Mouse (Mus musculus): Measurements from ENCODE around the gene Clec12a.

- TF ChIP-seq MAX (IDR thresholded peaks at IDR 0.05; ENCODE audit: low read depth) = no peak
- no peak for TF ChIP-seq POLR2A (IDR thresholded peaks at IDR 0.05; ENCODE audit: insufficient read length, low read depth)
- TF ChIP-seq TCF12 (IDR thresholded peaks at IDR 0.05; ENCODE audit: insufficient read depth, poor library complexity, severe bottlenecking) = no peak
- TF ChIP-seq MYOG (IDR thresholded peaks at IDR 0.05; ENCODE audit: control insufficient read depth in 1 of 3, insufficient read depth in 1 of 3, insufficient read length in 2 of 3, low read depth in 2 of 3) = no peak
- no peak for TF ChIP-seq REST (IDR thresholded peaks at IDR 0.05; ENCODE audit: insufficient read depth, insufficient read length)
- TF ChIP-seq E2F4 (IDR thresholded peaks at IDR 0.05; ENCODE audit: insufficient read depth) = no peak
- no peak for TF ChIP-seq CEBPB (IDR thresholded peaks at IDR 0.05; ENCODE audit: insufficient read depth, poor library complexity, severe bottlenecking)
- no peak for TF ChIP-seq POLR2AphosphoS2 (IDR thresholded peaks at IDR 0.05; ENCODE audit: insufficient read length, low read depth)
- TF ChIP-seq MYOD1 (IDR thresholded peaks at IDR 0.05; ENCODE audit: control insufficient read depth in 1 of 3, insufficient read length in 2 of 3, low read depth in 2 of 3) = no peak
- TF ChIP-seq SRF (IDR thresholded peaks at IDR 0.05; ENCODE audit: control insufficient read depth, insufficient read length, low read depth) = no peak
Measured at GRCm38 (mm10) chr6:129314655-129315168, 27.8 kb upstream of the Clec12a start.

Data from myocyte (in vitro differentiated cells).